Mouse (Mus musculus): Measurements from ENCODE around the gene Bex3. TPM values are rescaled to one million over a fixed set of nuclear protein-coding genes. Genes with fewer than 3 reads are reported as not detected.
"Not testable (repeated sequence)": the region's sequence is repeated elsewhere in the genome, so short reads cannot be mapped to it uniquely, and the experiment has no call there.

The Bex3 gene
- polyA plus RNA-seq, 1 experiment from 2014 or later, result 444 TPM

DNA sequence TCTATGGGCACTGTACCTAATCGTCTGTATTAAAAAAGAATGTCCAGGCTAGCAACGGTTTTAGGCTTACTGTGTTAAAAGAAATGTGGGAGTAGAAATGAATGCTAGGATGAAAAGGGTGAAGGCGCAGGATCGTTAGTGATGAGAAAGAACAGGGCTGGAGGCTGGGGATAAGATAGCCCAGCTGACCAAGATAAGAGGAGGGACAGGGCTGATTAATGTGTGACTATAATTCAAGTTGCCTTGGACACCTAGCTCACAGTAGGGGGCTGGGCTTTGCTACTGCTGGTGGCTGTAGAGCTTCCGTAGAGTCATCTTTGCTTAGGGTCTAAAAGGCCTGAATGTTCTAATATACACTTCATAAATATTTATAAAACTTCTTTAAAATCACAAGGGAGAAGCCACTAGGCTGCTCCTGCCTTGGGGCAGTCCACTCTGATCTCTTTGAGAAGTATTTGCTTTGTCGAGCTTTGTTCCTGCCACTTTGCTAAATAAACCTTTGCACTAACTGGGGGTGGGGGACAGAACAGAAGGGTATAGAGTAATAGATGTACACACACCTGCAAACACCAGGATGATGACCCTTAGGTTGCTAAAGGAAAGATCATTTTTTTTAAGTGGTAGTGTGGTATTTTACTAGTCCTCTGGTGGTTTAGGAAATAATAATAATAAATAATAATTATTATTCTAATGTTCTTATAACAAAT is 17.9 kb upstream of the Bex3 start:
- H3K9me3 ChIP-seq (ENCODE audit: control insufficient read depth, low read length), result no peaks in the 10 kb centered on the region
- peak overlapping the region; percentile 22; the same call in 1 of the 2 replicates for H3K27ac ChIP-seq (ENCODE audit: low read length)
- no peak overlapping the region for H3K4me2 ChIP-seq (ENCODE audit: low read depth, low read length)
- 38% methylated on average over 6 of the region's 6 CpGs for WGBS
- no peak for ATAC-seq (ENCODE audit: low read depth)
- peaks cover 6% of the 10 kb centered on the region; the same call in 1 of the 2 replicates for H3K4me1 ChIP-seq (replicated peaks; ENCODE audit: control insufficient read depth, insufficient read depth, low read length)
- H3K36me3 ChIP-seq (ENCODE audit: control insufficient read depth, insufficient read depth, low read length), result no peaks in the 10 kb centered on the region
- no peaks in the 10 kb centered on the region for H3K27me3 ChIP-seq (ENCODE audit: control insufficient read depth, insufficient read depth, low read depth, low read length)
- H3K4me3 ChIP-seq (ENCODE audit: low read length), result no peak overlapping the region
- no peak overlapping the region for H3K9ac ChIP-seq (ENCODE audit: low read length)

- Histone ChIP-seq H3K4me1 (replicated peaks; ENCODE audit: control insufficient read depth, insufficient read depth, low read length) (no peaks in the 10 kb centered on the region; the same call in 1 of the 2 replicates), H3K9me3 (ENCODE audit: control insufficient read depth, low read length) (no peaks in the 10 kb centered on the region), H3K36me3 (ENCODE audit: control insufficient read depth, insufficient read depth, low read length) (no peaks in the 10 kb centered on the region), H3K27me3 (ENCODE audit: control insufficient read depth, insufficient read depth, low read depth, low read length) (no peaks in the 10 kb centered on the region), H3K27ac (ENCODE audit: low read length) (no peak overlapping the region), H3K9ac (ENCODE audit: low read length) (no peak overlapping the region), H3K4me2 (ENCODE audit: low read depth, low read length) (no peak overlapping the region), H3K4me3 (ENCODE audit: low read length) (no peak overlapping the region)
- 55% methylated on average over 5 of the region's 5 CpGs for WGBS
- no peak for ATAC-seq (ENCODE audit: low read depth)
Measured at GRCm38 (mm10) chrX:136267720-136268119, 2.3 kb upstream of the Bex3 start.

GRCm38 (mm10) chrX:136268173-136268572 is 1.9 kb upstream of the Bex3 start:
- no peaks in the 10 kb centered on the region for H3K36me3 ChIP-seq (ENCODE audit: control insufficient read depth, insufficient read depth, low read length)
- H3K27me3 ChIP-seq (ENCODE audit: control insufficient read depth, insufficient read depth, low read depth, low read length), result no peaks in the 10 kb centered on the region
- no peaks in the 10 kb centered on the region for H3K9me3 ChIP-seq (ENCODE audit: control insufficient read depth, low read length)
- no peak overlapping the region for H3K9ac ChIP-seq (ENCODE audit: low read length)
- no peak overlapping the region for H3K4me2 ChIP-seq (ENCODE audit: low read depth, low read length)
- H3K4me3 ChIP-seq (ENCODE audit: low read length), result no peak overlapping the region
- WGBS, result 61% methylated on average over 4 of the region's 4 CpGs
- no peak for ATAC-seq (ENCODE audit: low read depth)
- H3K27ac ChIP-seq (ENCODE audit: low read length), result no peak overlapping the region
- no peaks in the 10 kb centered on the region; the same call in 1 of the 2 replicates for H3K4me1 ChIP-seq (replicated peaks; ENCODE audit: control insufficient read depth, insufficient read depth, low read length)

DNA sequence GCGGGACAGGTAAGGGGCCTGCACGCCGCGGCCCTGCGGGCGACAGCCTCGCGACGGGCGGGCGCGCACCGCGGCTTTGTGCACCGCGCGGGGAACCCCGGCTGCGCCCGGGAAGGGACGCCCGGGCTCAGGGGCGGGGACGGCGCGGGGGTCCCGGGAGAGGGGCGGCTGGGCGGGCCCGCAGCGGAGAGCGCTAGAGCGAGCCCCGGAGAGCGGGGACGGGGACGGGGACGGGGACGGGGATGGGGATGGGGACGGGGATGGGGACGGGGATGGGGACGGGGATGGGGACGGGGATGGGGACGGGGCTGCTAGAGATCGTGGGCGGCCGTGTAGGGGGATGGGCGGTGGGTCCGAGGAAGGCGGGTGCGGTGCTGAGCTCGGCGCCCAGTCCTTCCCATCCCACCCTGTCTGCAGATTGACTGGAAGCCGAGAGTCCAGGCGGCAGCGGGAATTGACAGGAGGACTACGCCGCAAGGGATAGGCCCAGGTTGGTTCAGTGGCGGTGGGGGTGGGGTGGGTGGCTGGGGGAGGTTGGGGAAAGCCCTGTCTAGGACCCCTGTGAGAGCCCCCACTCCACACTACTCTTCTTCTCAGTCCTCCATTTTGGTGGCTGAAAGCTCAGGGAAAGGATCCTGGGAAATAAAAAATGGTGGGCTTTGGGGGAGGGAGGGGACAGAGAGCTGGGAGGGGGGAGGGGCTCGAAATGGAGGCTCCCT is 499 bp downstream of the Bex3 start:
- not testable (repeated sequence) for H3K27me3 ChIP-seq (ENCODE audit: control insufficient read depth, insufficient read depth, low read depth, low read length); H3K36me3 ChIP-seq (ENCODE audit: control insufficient read depth, insufficient read depth, low read length); H3K9me3 ChIP-seq (ENCODE audit: control insufficient read depth, low read length); H3K27ac ChIP-seq (ENCODE audit: low read length); H3K4me1 ChIP-seq (replicated peaks; ENCODE audit: control insufficient read depth, insufficient read depth, low read length)
- Histone ChIP-seq H3K4me3 (ENCODE audit: low read length) (peak overlapping the region; percentile 50), H3K9ac (ENCODE audit: low read length) (peak overlapping the region; percentile 62), H3K4me2 (ENCODE audit: low read depth, low read length) (peak overlapping the region; percentile 47)
- ATAC-seq (ENCODE audit: low read depth), result peak; percentile 54
- WGBS, result 22% methylated on average over 11 of the region's 60 CpGs

GRCm38 (mm10) chrX:136274542-136274941 is 4.5 kb downstream of the Bex3 start:
- no peaks in the 10 kb centered on the region for H3K27me3 ChIP-seq (ENCODE audit: control insufficient read depth, insufficient read depth, low read depth, low read length)

DNA sequence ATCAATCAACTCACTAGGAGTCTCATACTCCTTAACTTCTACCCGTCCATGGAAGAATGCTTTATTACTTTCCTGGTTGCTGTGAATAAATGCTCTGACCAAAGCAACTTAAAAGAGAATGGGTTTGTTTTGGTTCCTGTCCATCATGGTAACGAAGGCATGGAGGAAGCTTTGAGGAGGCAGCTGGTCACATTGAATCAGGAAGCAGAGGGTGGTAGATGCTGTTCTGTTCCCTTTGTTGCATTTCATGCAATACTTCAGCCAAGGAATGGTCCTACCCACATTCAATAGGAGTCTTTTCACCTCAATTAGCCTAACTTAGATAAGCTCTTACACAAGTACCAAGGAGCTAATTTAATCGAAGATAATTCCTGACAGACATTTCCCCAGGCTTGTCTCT is 5.3 kb downstream of the Bex3 start:
- Histone ChIP-seq H3K4me3 (ENCODE audit: low read length) (no peak overlapping the region), H3K27me3 (ENCODE audit: control insufficient read depth, insufficient read depth, low read depth, low read length) (no peaks in the 10 kb centered on the region), H3K9ac (ENCODE audit: low read length) (no peak overlapping the region), H3K9me3 (ENCODE audit: control insufficient read depth, low read length) (no peaks in the 10 kb centered on the region), H3K27ac (ENCODE audit: low read length) (no peak overlapping the region), H3K4me2 (ENCODE audit: low read depth, low read length) (no peak overlapping the region), H3K36me3 (ENCODE audit: control insufficient read depth, insufficient read depth, low read length) (no peaks in the 10 kb centered on the region), H3K4me1 (replicated peaks; ENCODE audit: control insufficient read depth, insufficient read depth, low read length) (no peaks in the 10 kb centered on the region; the same call in 1 of the 2 replicates)
- 47% methylated on average over 3 of the region's 3 CpGs for WGBS
- ATAC-seq (ENCODE audit: low read depth), result no peak

More at GRCm38 (mm10) chrX:136274542-136274941, 4.5 kb downstream of the Bex3 start:
- Histone ChIP-seq H3K4me2 (ENCODE audit: low read depth, low read length) (no peak overlapping the region), H3K27ac (ENCODE audit: low read length) (no peak overlapping the region), H3K9me3 (ENCODE audit: control insufficient read depth, low read length) (no peaks in the 10 kb centered on the region), H3K36me3 (ENCODE audit: control insufficient read depth, insufficient read depth, low read length) (no peaks in the 10 kb centered on the region), H3K9ac (ENCODE audit: low read length) (no peak overlapping the region), H3K4me1 (replicated peaks; ENCODE audit: control insufficient read depth, insufficient read depth, low read length) (no peaks in the 10 kb centered on the region; the same call in 1 of the 2 replicates), H3K4me3 (ENCODE audit: low read length) (no peak overlapping the region)
- ATAC-seq (ENCODE audit: low read depth), result no peak
- WGBS, result 28% methylated on average over 3 of the region's 3 CpGs

- WGBS, result 81% methylated on average over 7 of the region's 7 CpGs
- Histone ChIP-seq H3K27me3 (ENCODE audit: control insufficient read depth, insufficient read depth, low read depth, low read length) (no peaks in the 10 kb centered on the region), H3K9me3 (ENCODE audit: control insufficient read depth, low read length) (no peaks in the 10 kb centered on the region), H3K9ac (ENCODE audit: low read length) (no peak overlapping the region), H3K4me1 (replicated peaks; ENCODE audit: control insufficient read depth, insufficient read depth, low read length) (no peaks in the 10 kb centered on the region), H3K27ac (ENCODE audit: low read length) (no peak overlapping the region), H3K4me3 (ENCODE audit: low read length) (no peak overlapping the region), H3K36me3 (ENCODE audit: control insufficient read depth, insufficient read depth, low read length) (no peaks in the 10 kb centered on the region), H3K4me2 (ENCODE audit: low read depth, low read length) (no peak overlapping the region)
- no peak for ATAC-seq (ENCODE audit: low read depth)
Measured at GRCm38 (mm10) chrX:136277577-136277976, 7.5 kb downstream of the Bex3 start.

- no peak for ATAC-seq (ENCODE audit: low read depth)
- H3K4me2 ChIP-seq (ENCODE audit: low read depth, low read length), result no peak overlapping the region
Measured at GRCm38 (mm10) chrX:136278401-136278800, 8.3 kb downstream of the Bex3 start.

DNA sequence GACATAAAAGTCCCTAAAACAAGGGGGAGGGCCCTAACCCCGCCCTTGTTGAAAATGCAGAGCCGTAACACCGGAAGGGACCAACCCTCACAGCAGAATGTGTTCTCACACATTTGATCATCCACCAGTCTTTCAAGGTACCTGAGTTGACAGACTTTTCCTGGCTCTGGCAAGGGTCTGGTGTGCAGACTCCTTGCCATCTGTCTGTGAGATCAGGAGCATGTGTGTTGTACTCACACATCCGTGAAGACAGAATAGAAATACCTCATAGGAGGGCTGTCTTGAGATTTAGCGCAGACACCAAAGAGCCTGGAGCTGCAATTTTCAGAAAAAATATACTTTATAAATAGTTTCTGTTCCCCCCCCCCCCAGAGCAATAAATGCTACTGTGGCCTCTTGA is 9.4 kb downstream of the Bex3 start:
- Histone ChIP-seq H3K36me3 (ENCODE audit: control insufficient read depth, insufficient read depth, low read length) (no peaks in the 10 kb centered on the region), H3K4me1 (replicated peaks; ENCODE audit: control insufficient read depth, insufficient read depth, low read length) (no peaks in the 10 kb centered on the region), H3K27ac (ENCODE audit: low read length) (no peak overlapping the region), H3K4me2 (ENCODE audit: low read depth, low read length) (no peak overlapping the region), H3K9me3 (ENCODE audit: control insufficient read depth, low read length) (no peaks in the 10 kb centered on the region), H3K4me3 (ENCODE audit: low read length) (no peak overlapping the region), H3K27me3 (ENCODE audit: control insufficient read depth, insufficient read depth, low read depth, low read length) (no peaks in the 10 kb centered on the region), H3K9ac (ENCODE audit: low read length) (no peak overlapping the region)
- 81% methylated on average over 5 of the region's 5 CpGs for WGBS
- no peak for ATAC-seq (ENCODE audit: low read depth)

More at GRCm38 (mm10) chrX:136278401-136278800, 8.3 kb downstream of the Bex3 start:
- Histone ChIP-seq H3K9me3 (ENCODE audit: control insufficient read depth, low read length) (no peaks in the 10 kb centered on the region), H3K27me3 (ENCODE audit: control insufficient read depth, insufficient read depth, low read depth, low read length) (no peaks in the 10 kb centered on the region), H3K4me1 (replicated peaks; ENCODE audit: control insufficient read depth, insufficient read depth, low read length) (no peaks in the 10 kb centered on the region), H3K36me3 (ENCODE audit: control insufficient read depth, insufficient read depth, low read length) (no peaks in the 10 kb centered on the region), H3K9ac (ENCODE audit: low read length) (no peak overlapping the region), H3K27ac (ENCODE audit: low read length) (no peak overlapping the region), H3K4me3 (ENCODE audit: low read length) (no peak overlapping the region)
